21 mouse cellular contexts compared by ENCODE assay signal in the genomic region with DNA sequence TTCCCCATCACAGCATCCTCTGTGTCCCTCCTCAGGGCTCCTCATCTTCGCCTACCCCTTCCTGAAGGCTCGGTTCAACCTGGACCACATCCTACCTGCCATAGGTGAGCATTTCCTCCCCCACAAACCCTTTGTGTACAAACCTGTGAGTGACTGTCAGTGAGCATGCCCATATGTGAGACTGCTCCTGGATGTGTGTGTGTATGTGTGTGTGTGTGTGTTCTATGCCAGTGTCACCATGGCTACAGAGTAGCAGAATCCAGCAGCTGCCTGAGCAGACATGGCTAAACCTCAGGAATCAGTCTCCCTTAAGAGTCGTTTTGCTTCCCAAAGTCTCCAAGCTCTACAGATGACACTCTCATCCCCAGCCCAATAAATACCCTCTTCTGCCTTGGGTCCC. TPM values are rescaled to one million over a fixed set of nuclear protein-coding genes. Genes with fewer than 3 reads are reported as not detected.
A peak's percentile ranks its signal among the peaks of the same experiment; 100 is the strongest.
DNase-seq lines count a peak whose midpoint lies in the region; ATAC-seq lines count a peak whose summit lies in the region.
"Had no signal": no experiment of that assay in that cellular context is flagged by ENCODE, and none has a peak within 500 bp of the region (broad histone marks: within the 10 kb centered on the region; RNA-seq: fewer than 3 reads in every experiment).

No protein-coding gene starts in this region.

- H3K9ac ChIP-seq in forebrain, embryonic 16.5 days (replicated peaks; ENCODE audit: low read depth, low read length), result no peak overlapping the region
- H3K9ac ChIP-seq in neural tube, embryonic 15.5 days (replicated peaks), result no peak overlapping the region
- H3K9ac ChIP-seq: heart, embryonic 13.5 days; lung, embryonic 14.5 days; stomach, embryonic 15.5 days had no signal

- H3K4me1 ChIP-seq in forebrain, embryonic 16.5 days (replicated peaks; ENCODE audit: control insufficient read depth, insufficient read depth, low read length), result peaks cover 15% of the 10 kb centered on the region
- peaks cover 33% of the 10 kb centered on the region for H3K4me1 ChIP-seq in neural tube, embryonic 15.5 days

- 0 out of 2 replicates have a peak, but pooled peaks cover 1% of the 10 kb centered on the region for H3K27me3 ChIP-seq in forebrain, embryonic 16.5 days (replicated peaks; ENCODE audit: control insufficient read depth, insufficient read depth, low read length)
- H3K27me3 ChIP-seq in neural tube, embryonic 15.5 days (replicated peaks), result peaks cover 20% of the 10 kb centered on the region

- no peak overlapping the region for H3K4me3 ChIP-seq in forebrain, embryonic 16.5 days (replicated peaks; ENCODE audit: low read length)
- no peak overlapping the region for H3K4me3 ChIP-seq in neural tube, embryonic 15.5 days (replicated peaks)
- H3K4me3 ChIP-seq: heart, embryonic 13.5 days; stomach, embryonic 15.5 days had no signal

- DNase-seq in layer of hippocampus, adult 11-12 months (ENCODE audit: low spot score), result peak; percentile 41
- DNase-seq in layer of hippocampus, adult 9-10 months (ENCODE audit: low spot score), result no peak
- peak; percentile 30 for DNase-seq in retina, postnatal 1 day
- DNase-seq in retina, embryonic 14.5 days (ENCODE audit: low spot score), result no peak
- no peak for DNase-seq in adrenal gland, adult 8-10 months
- DNase-seq: cerebellum, adult 8-10 months; kidney, adult 2 months; kidney, postnatal 4 days; lung, embryonic 14.5 days; thymus, postnatal 14 days had no signal

- peak; percentile 75 for ATAC-seq in forebrain, embryonic 16.5 days
- peak; percentile 83 for ATAC-seq in neural tube, embryonic 15.5 days (ENCODE audit: low FRiP score)

- no peak overlapping the region for H3K27ac ChIP-seq in forebrain, embryonic 16.5 days (ENCODE audit: low read length)
- no peak overlapping the region for H3K27ac ChIP-seq in neural tube, embryonic 15.5 days (replicated peaks)
- H3K27ac ChIP-seq: heart, embryonic 13.5 days; stomach, embryonic 15.5 days had no signal

- 88% methylated on average over 3 of the region's 3 CpGs for WGBS in forebrain, embryonic 16.5 days
- WGBS in neural tube, embryonic 15.5 days, result 83% methylated on average over 3 of the region's 3 CpGs

- H3K9me3 ChIP-seq in forebrain, embryonic 16.5 days (ENCODE audit: control insufficient read depth, low read length), result no peaks in the 10 kb centered on the region
- no peaks in the 10 kb centered on the region for H3K9me3 ChIP-seq in neural tube, embryonic 15.5 days (replicated peaks)
- H3K9me3 ChIP-seq: G1E; heart, embryonic 13.5 days; stomach, embryonic 15.5 days had no signal

- H3K4me2 ChIP-seq in forebrain, embryonic 16.5 days (ENCODE audit: low read length), result no peak overlapping the region
- H3K4me2 ChIP-seq in neural tube, embryonic 15.5 days, result no peak overlapping the region
- H3K4me2 ChIP-seq: heart, embryonic 13.5 days; liver, embryonic 11.5 days; lung, embryonic 14.5 days; stomach, embryonic 15.5 days had no signal

- no peaks in the 10 kb centered on the region for H3K36me3 ChIP-seq in forebrain, embryonic 16.5 days (ENCODE audit: control insufficient read depth, insufficient read depth)
- H3K36me3 ChIP-seq in neural tube, embryonic 15.5 days, result no peaks in the 10 kb centered on the region
- H3K36me3 ChIP-seq: G1E; heart, embryonic 13.5 days; stomach, embryonic 15.5 days had no signal

RNA-seq across cellular contexts. Expression of a gene that starts 1.6 kb away (rescaled TPM):
- 0.18 TPM in 1 of 2 replicates, not detected in the other for polyA plus RNA-seq in forebrain, embryonic 16.5 days (2015; fragmentation: Nextera tagmentation; extraction: Ambion mirVana)
- polyA plus RNA-seq in neural tube, embryonic 15.5 days (2015; fragmentation: Nextera tagmentation; extraction: Ambion mirVana), result 0.12 and 0.19 TPM in 2 replicates
- total RNA-seq in adrenal gland, adult 8-10 months (2022), result not detected
- total RNA-seq: adrenal gland, adult 18-20 months; G1E; gastrocnemius, postnatal 4 days; hematopoietic stem cell, adult 5-6 weeks had no signal
- polyA plus RNA-seq: G1E; heart, embryonic 13.5 days; kidney, adult 2 months; liver, embryonic 11.5 days; lung, embryonic 14.5 days; small intestine, adult 2 months; stomach, embryonic 15.5 days had no signal

RNA-seq across cellular contexts. Expression of a gene that starts 4.6 kb away (rescaled TPM):
- 0.15 and 0.47 TPM in 2 replicates for polyA plus RNA-seq in forebrain, embryonic 16.5 days (2015; fragmentation: Nextera tagmentation; extraction: Ambion mirVana)
- 1.2 and 1.3 TPM in 2 replicates for polyA plus RNA-seq in neural tube, embryonic 15.5 days (2015; fragmentation: Nextera tagmentation; extraction: Ambion mirVana)
- not detected for total RNA-seq in adrenal gland, adult 8-10 months (2022)
- total RNA-seq: adrenal gland, adult 18-20 months; G1E; gastrocnemius, postnatal 4 days; hematopoietic stem cell, adult 5-6 weeks had no signal
- polyA plus RNA-seq: G1E; heart, embryonic 13.5 days; kidney, adult 2 months; liver, embryonic 11.5 days; lung, embryonic 14.5 days; small intestine, adult 2 months; stomach, embryonic 15.5 days had no signal

RNA-seq across cellular contexts. Expression of a gene that starts 46.8 kb away (rescaled TPM):
- 25.4 and 27.9 TPM in 2 replicates for polyA plus RNA-seq in forebrain, embryonic 16.5 days (2015; fragmentation: Nextera tagmentation; extraction: Ambion mirVana)
- polyA plus RNA-seq in neural tube, embryonic 15.5 days (2015; fragmentation: Nextera tagmentation; extraction: Ambion mirVana), result 25.3 and 30.3 TPM in 2 replicates
- 10 to 100 TPM; 46.8 to 72.1 (median 57.8) TPM for total RNA-seq in adrenal gland, adult 8-10 months (2022)

RNA-seq across cellular contexts. Expression of a gene that starts 53.9 kb away (rescaled TPM):
- polyA plus RNA-seq in forebrain, embryonic 16.5 days (2015; fragmentation: Nextera tagmentation; extraction: Ambion mirVana), result 0.10 TPM in 1 of 2 replicates, not detected in the other
- polyA plus RNA-seq in neural tube, embryonic 15.5 days (2015; fragmentation: Nextera tagmentation; extraction: Ambion mirVana), result 1.2 and 2.1 TPM in 2 replicates
- total RNA-seq in adrenal gland, adult 8-10 months (2022), result not detected
- total RNA-seq: adrenal gland, adult 18-20 months; gastrocnemius, postnatal 4 days; hematopoietic stem cell, adult 5-6 weeks; left cerebral cortex, postnatal 36 days had no signal
- polyA plus RNA-seq: G1E; heart, embryonic 13.5 days; kidney, adult 2 months; liver, embryonic 11.5 days; lung, embryonic 14.5 days; small intestine, adult 2 months had no signal

RNA-seq across cellular contexts. Expression of a gene that starts 58.0 kb away (rescaled TPM):
- polyA plus RNA-seq in forebrain, embryonic 16.5 days (2015; fragmentation: Nextera tagmentation; extraction: Ambion mirVana), result 4.6 and 6.0 TPM in 2 replicates
- polyA plus RNA-seq in neural tube, embryonic 15.5 days (2015; fragmentation: Nextera tagmentation; extraction: Ambion mirVana), result 8.1 and 8.4 TPM in 2 replicates
- total RNA-seq in adrenal gland, adult 8-10 months (2022), result 10 to 100 TPM; 15.6 to 22.2 (median 16.3) TPM

Comparison
In these comparisons a context has a peak if more than half of its experiments do, and no peak if none do; other contexts are left out.
1. DNase-seq: peak in layer of hippocampus, adult 11-12 months (single experiment) and retina, postnatal 1 day (single experiment); none in layer of hippocampus, adult 9-10 months (single experiment), retina, embryonic 14.5 days (single experiment) and adrenal gland, adult 8-10 months (single experiment).